8 mouse cellular contexts compared by ENCODE assay signal in genomic region chr1:105993196-105993595, GRCm38 (mm10). TPM values are rescaled to one million over a fixed set of nuclear protein-coding genes. Genes with fewer than 3 reads are reported as not detected.
DNase-seq lines count a peak whose midpoint lies in the region; ATAC-seq and TF ChIP-seq lines count a peak whose summit lies in the region.

No protein-coding gene starts in this region.

- intact Hi-C loops in heart, adult 2 months (cut with DNase I): loop anchor here (5.0 to 10.0 kb wide), 2 partner anchors 86 to 182 kb away; partner anchors contain the start of gene Phlpp1

- peaks cover 7% of the 10 kb centered on the region for H3K4me1 ChIP-seq in heart, adult 2 months (ENCODE audit: control insufficient read depth, insufficient read depth, low read length)
- H3K4me1 ChIP-seq in lung, embryonic 16.5 days (replicated peaks; ENCODE audit: control insufficient read depth, insufficient read depth, low read length): peaks cover 28% of the 10 kb centered on the region
- H3K4me1 ChIP-seq in stomach, postnatal 0 days (replicated peaks; ENCODE audit: control insufficient read depth, insufficient read depth): 0 out of 2 replicates have a peak, but pooled peaks cover 4% of the 10 kb centered on the region

- H3K9me3 ChIP-seq in lung, embryonic 16.5 days (ENCODE audit: control insufficient read depth, low read length): no peaks in the 10 kb centered on the region
- H3K9me3 ChIP-seq in stomach, postnatal 0 days (ENCODE audit: control insufficient read depth, low read length): no peaks in the 10 kb centered on the region

- peaks cover 10% of the 10 kb centered on the region for H3K36me3 ChIP-seq in heart, adult 2 months (ENCODE audit: control insufficient read depth, insufficient read depth, low read length)
- no peaks in the 10 kb centered on the region for H3K36me3 ChIP-seq in lung, embryonic 16.5 days (ENCODE audit: control insufficient read depth, insufficient read depth, low read length)
- no peaks in the 10 kb centered on the region for H3K36me3 ChIP-seq in stomach, postnatal 0 days (ENCODE audit: control insufficient read depth, insufficient read depth, low read length)

- H3K4me2 ChIP-seq in lung, embryonic 16.5 days (ENCODE audit: low read depth, low read length): peak overlapping the region; percentile 98
- peak overlapping the region; percentile 94 for H3K4me2 ChIP-seq in stomach, postnatal 0 days (replicated peaks; ENCODE audit: low read depth)

- 0 out of 2 replicates have a peak, but pooled peaks cover 1% of the 10 kb centered on the region for H3K79me2 ChIP-seq in heart, adult 2 months (replicated peaks; ENCODE audit: control insufficient read depth, insufficient read depth, low read length)

- peak overlapping the region; percentile 97 for H3K4me3 ChIP-seq in heart, adult 2 months
- H3K4me3 ChIP-seq in lung, embryonic 16.5 days (ENCODE audit: low read length): peak overlapping the region; percentile 64
- H3K4me3 ChIP-seq in stomach, postnatal 0 days (ENCODE audit: low read depth, low read length): peak overlapping the region; percentile 86

- no peak for ATAC-seq in lung, embryonic 16.5 days (ENCODE audit: low read depth)
- no peak for ATAC-seq in stomach, postnatal 0 days (ENCODE audit: low FRiP score, low TSS enrichment)

- TF ChIP-seq CTCF in heart, adult 2 months (IDR thresholded peaks at IDR 0.05): peak; percentile 53
- TF ChIP-seq CTCF in stomach, postnatal 0 days (IDR thresholded peaks at IDR 0.05; ENCODE audit: low read depth): no peak

- peak overlapping the region; percentile 94 for H3K27ac ChIP-seq in heart, adult 2 months
- peak overlapping the region; percentile 41; the same call in 1 of the 2 replicates for H3K27ac ChIP-seq in lung, embryonic 16.5 days (ENCODE audit: low read length)
- peak overlapping the region; percentile 79 for H3K27ac ChIP-seq in stomach, postnatal 0 days (replicated peaks)

- WGBS in heart, adult 2 months: 2% methylated on average over 7 of the region's 7 CpGs
- WGBS in lung, embryonic 16.5 days: 7% methylated on average over 7 of the region's 7 CpGs
- WGBS in stomach, postnatal 0 days: 9% methylated on average over 7 of the region's 7 CpGs

- peak; percentile 15 for DNase-seq in right cerebral cortex, postnatal 25 days
- no peak for DNase-seq in right cerebral cortex, postnatal 36 days (ENCODE audit: low spot score in 2 of 2)
- peak; percentile 48 for DNase-seq in cerebellum, adult 11-12 months
- peak; percentile 44 to 53 for DNase-seq in heart, adult 2 months
- peak; percentile 60 to 61 for DNase-seq in kidney, adult 8-10 months
- DNase-seq in stomach, postnatal 0 days (ENCODE audit: low spot score): peak; percentile 38
- no peak for DNase-seq in left cerebral cortex, adult 8-10 months (ENCODE audit: low spot score in 2 of 2)

- peak; percentile 25; the same call in 1 of the 2 replicates for TF ChIP-seq POLR2A in heart, adult 2 months (IDR thresholded peaks at IDR 0.05; ENCODE audit: insufficient read depth, low read depth, low read length)

- peak overlapping the region; percentile 94 for H3K9ac ChIP-seq in heart, adult 2 months (ENCODE audit: low read depth, low read length)
- H3K9ac ChIP-seq in lung, embryonic 16.5 days (ENCODE audit: low read length): peak overlapping the region; percentile 74
- H3K9ac ChIP-seq in stomach, postnatal 0 days (ENCODE audit: low read length): peak overlapping the region; percentile 84

- TF ChIP-seq EP300 in heart, adult 2 months (IDR thresholded peaks at IDR 0.05; ENCODE audit: insufficient read depth, low read depth, low read length): no peak
- no peak for TF ChIP-seq EP300 in stomach, postnatal 0 days (optimal IDR thresholded peaks at IDR 0.05)

- H3K27me3 ChIP-seq in heart, adult 2 months (ENCODE audit: control insufficient read depth, insufficient read depth, low read length): no peaks in the 10 kb centered on the region
- H3K27me3 ChIP-seq in lung, embryonic 16.5 days (ENCODE audit: control insufficient read depth, insufficient read depth, low read depth, low read length): no peaks in the 10 kb centered on the region
- no peaks in the 10 kb centered on the region for H3K27me3 ChIP-seq in stomach, postnatal 0 days (ENCODE audit: control insufficient read depth, insufficient read depth, low read length)

RNA-seq across cellular contexts. Expression of gene Zcchc2, which starts 3.0 kb away (rescaled TPM):
- 1 to 10 TPM; 6.6 to 9.8 TPM for total RNA-seq in heart, adult 2 months (2021)
- 8.3 and 10.6 TPM in 2 replicates for polyA plus RNA-seq in heart, adult 2 months (2012; rRNA removed)
- 1.9 and 2.3 TPM in 2 replicates for polyA plus RNA-seq in lung, embryonic 16.5 days (2015; fragmentation: Nextera tagmentation; extraction: Ambion mirVana)
- polyA plus RNA-seq in stomach, postnatal 0 days (2015; fragmentation: Nextera tagmentation; extraction: Ambion mirVana): 1.2 and 1.5 TPM in 2 replicates
- 10 to 100 TPM; 20.5 to 26.4 (median 22.2) TPM for total RNA-seq in left cerebral cortex, adult 8-10 months (2022)

Comparison
In these comparisons a context has a peak if more than half of its experiments do, and no peak if none do; other contexts are left out.
1. DNase-seq: peak in right cerebral cortex, postnatal 25 days (single experiment), cerebellum, adult 11-12 months (single experiment), heart, adult 2 months (2 of 2), kidney, adult 8-10 months (2 of 2) and stomach, postnatal 0 days (single experiment); none in right cerebral cortex, postnatal 36 days (0 of 2) and left cerebral cortex, adult 8-10 months (0 of 2).
2. H3K27ac ChIP-seq: peak in every context shown above with its lines; median percentile 94 in heart, adult 2 months; 79 in stomach, postnatal 0 days; 41 in lung, embryonic 16.5 days.
3. Peak in every context shown above with its lines, with median percentiles within 50 percentile points of each other: H3K4me3 ChIP-seq and H3K9ac ChIP-seq.